Mouse (Mus musculus): ENCODE data around the gene Wdr26.

DNA sequence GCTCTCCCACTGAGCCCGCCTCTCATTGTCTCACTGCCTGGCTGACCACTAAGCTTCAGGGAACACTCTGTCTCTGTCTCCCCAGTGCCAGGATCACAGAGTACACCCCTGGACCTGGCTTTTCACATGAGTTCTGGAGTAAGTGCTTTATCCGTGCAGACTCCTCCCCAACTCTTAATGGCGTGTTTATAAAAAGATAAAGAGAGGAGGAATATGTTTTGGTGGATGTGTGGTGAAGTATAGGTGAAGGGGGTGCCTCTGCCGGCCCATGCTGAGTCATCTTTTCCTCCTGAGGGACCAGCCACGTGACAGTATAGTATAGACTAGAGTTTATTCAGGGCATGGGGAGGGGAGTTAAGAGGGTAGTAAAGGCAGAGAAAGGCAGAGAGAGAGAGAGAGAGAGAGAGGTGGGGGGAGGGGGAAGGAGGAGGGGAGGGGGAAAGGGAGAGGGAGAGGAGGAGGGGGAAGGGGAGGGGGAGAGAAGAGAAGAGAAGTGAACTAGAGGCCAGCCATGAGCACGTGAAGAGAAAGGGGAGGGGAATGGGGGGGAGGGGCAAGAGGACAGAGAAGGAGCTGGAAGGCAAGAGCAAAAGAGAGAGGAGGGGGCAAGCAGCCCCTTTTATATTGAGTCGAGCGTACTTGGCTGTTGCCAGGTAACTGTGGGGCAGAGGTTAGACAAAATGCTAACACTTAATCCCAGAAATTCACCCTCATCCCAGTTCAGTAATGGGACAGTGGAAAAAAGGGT is 49.3 kb upstream of the Wdr26 start:
- TF ChIP-seq POLR2A (IDR thresholded peaks at IDR 0.05; ENCODE audit: insufficient read depth, low read length) (no peak), CTCF (IDR thresholded peaks at IDR 0.05; ENCODE audit: low read depth, low read length) (no peak), EP300 (IDR thresholded peaks at IDR 0.05; ENCODE audit: insufficient read depth, low read depth, low read length) (no peak)
